In the genomic region with DNA sequence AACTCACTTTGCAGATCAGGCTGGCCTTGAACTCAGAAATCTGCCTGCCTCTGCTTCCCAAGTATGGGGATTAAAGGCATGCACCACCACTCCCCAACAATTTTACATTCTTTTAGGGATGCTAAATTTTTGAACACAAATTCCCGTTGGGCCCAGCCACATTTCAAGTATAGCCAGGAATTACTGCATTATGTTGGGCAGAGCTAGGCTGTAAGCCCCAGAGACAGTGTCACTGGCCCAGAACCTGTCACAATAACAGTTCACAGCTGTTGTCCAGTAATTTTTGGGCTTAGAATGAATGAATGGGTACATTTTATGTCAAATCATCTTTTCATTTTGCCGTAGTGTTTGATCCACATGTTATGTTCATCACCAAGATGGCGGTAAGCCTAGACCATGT, we compare ENCODE assay signal across 21 mouse cellular contexts.
"Had no signal": no experiment of that assay in that cellular context is flagged by ENCODE, and none has a peak within 500 bp of the region (broad histone marks: within the 10 kb centered on the region; RNA-seq: fewer than 3 reads in every experiment).

No protein-coding gene starts in this region.

- H3K4me2 ChIP-seq: limb, embryonic 13.5 days; midbrain, embryonic 12.5 days; midbrain, embryonic 15.5 days; neural tube, embryonic 12.5 days; neural tube, embryonic 15.5 days had no signal

- H3K4me3 ChIP-seq: layer of hippocampus, adult 2 months; limb, embryonic 10.5 days; limb, embryonic 13.5 days; midbrain, embryonic 12.5 days; midbrain, embryonic 15.5 days; neural tube, embryonic 12.5 days; neural tube, embryonic 15.5 days had no signal

- H3K27ac ChIP-seq: kidney, postnatal 0 days; layer of hippocampus, adult 2 months; limb, embryonic 10.5 days; limb, embryonic 13.5 days; midbrain, embryonic 12.5 days; midbrain, embryonic 15.5 days; neural tube, embryonic 12.5 days; neural tube, embryonic 15.5 days; stomach, postnatal 0 days had no signal

- H3K9ac ChIP-seq: limb, embryonic 13.5 days; midbrain, embryonic 12.5 days; midbrain, embryonic 15.5 days; neural tube, embryonic 12.5 days; neural tube, embryonic 15.5 days had no signal

- H3K27me3 ChIP-seq: limb, embryonic 13.5 days; midbrain, embryonic 12.5 days; midbrain, embryonic 15.5 days; neural tube, embryonic 12.5 days; neural tube, embryonic 15.5 days had no signal

- ATAC-seq: midbrain, embryonic 15.5 days had no signal

- DNase-seq: kidney, adult 2 months; kidney, postnatal 25 days; layer of hippocampus, adult 9-11 months; lung, adult 2 months; lung, postnatal 14 days; lung, postnatal 4 days; right cerebral cortex, adult 18-20 months; right cerebral cortex, postnatal 14 days; right cerebral cortex, postnatal 4 days; thymus, adult 2 months; thymus, postnatal 14 days; thymus, postnatal 4 days had no signal

- H3K4me1 ChIP-seq: midbrain, embryonic 12.5 days; midbrain, embryonic 15.5 days; neural tube, embryonic 12.5 days had no signal

- H3K9me3 ChIP-seq: limb, embryonic 10.5 days; limb, embryonic 13.5 days; midbrain, embryonic 12.5 days; midbrain, embryonic 15.5 days; neural tube, embryonic 12.5 days; neural tube, embryonic 15.5 days had no signal
